Mouse (Mus musculus): ENCODE results near the gene Pla2g4b.

DNA sequence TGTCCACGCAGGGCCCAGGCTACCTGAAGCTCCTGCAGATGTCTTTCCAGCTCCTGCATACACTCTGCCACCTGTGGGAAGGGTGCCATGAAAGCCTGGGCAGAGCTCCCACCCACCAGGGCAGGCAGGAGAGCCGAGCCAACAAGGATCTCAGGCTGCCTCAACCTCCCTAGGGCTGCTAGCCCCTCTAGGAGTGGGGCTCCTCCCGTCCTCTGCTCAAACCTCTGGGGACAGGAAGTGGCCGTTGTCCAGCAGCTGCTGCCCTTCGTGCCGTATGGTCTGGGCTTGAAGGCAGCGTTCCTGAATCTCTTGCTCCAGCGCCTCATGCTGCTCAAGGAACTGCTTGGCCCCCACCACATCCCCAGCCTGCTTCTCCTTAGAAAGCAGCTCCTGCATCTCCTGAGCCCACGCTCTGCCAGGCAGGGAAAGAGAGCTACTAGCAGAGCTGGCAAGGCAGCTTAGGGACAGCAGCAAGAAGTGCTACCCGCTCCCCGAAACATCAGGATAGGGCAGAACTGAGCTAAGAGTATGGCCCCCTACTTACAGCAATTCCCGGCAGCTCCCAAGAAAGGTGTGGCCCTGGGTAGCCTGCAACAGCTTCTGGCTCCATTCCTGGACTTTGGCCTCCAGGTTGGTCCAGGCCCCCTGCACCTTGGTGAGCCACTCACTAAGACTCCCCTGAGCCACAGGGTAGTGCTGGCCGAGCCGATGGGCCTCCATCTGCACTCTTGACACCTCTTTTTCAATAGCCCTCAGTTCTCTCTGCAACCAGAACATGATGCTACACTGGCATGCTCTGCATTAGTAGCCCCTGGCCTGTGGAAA lies 13.5 kb downstream of the Pla2g4b start:
- TF ChIP-seq POLR2A (IDR thresholded peaks at IDR 0.05; ENCODE audit: low read depth, low read length) (no peak), CTCF (IDR thresholded peaks at IDR 0.05; ENCODE audit: borderline replicate concordance, insufficient read depth, low read length) (no peak)
